Mouse (Mus musculus): ENCODE data around the gene Hormad2.

Gene Hormad2

GRCm38 (mm10) chr11:4336693-4337283 lies 104.1 kb downstream of the Hormad2 start:
- no peak for DNase-seq

- DNase-seq = no peak
Measured at GRCm38 (mm10) chr11:4335810-4336692, 104.9 kb downstream of the Hormad2 start.

- no peak for DNase-seq
Measured at GRCm38 (mm10) chr11:4332961-4333360, 107.9 kb downstream of the Hormad2 start.

GRCm38 (mm10) chr11:4328188-4328587 lies 112.7 kb downstream of the Hormad2 start:
- DNase-seq = no peak

GRCm38 (mm10) chr11:4323481-4323880 lies 117.4 kb downstream of the Hormad2 start:
- DNase-seq = no peak

- no peak for DNase-seq
Measured at GRCm38 (mm10) chr11:4322943-4323342, 118.0 kb downstream of the Hormad2 start.

- no peak for DNase-seq
Measured at GRCm38 (mm10) chr11:4320876-4321275, 120.0 kb downstream of the Hormad2 start.

GRCm38 (mm10) chr11:4319212-4319955 lies 121.5 kb downstream of the Hormad2 start:
- DNase-seq = no peak

GRCm38 (mm10) chr11:4318011-4318410 lies 122.9 kb downstream of the Hormad2 start:
- no peak for DNase-seq

- no peak for DNase-seq
Measured at GRCm38 (mm10) chr11:4317287-4317686, 123.6 kb downstream of the Hormad2 start.

- no peak for DNase-seq
Measured at GRCm38 (mm10) chr11:4312180-4312579, 128.7 kb downstream of the Hormad2 start.

GRCm38 (mm10) chr11:4310324-4310723 lies 130.6 kb downstream of the Hormad2 start:
- DNase-seq = no peak

GRCm38 (mm10) chr11:4309613-4310012 lies 131.3 kb downstream of the Hormad2 start:
- no peak for DNase-seq

GRCm38 (mm10) chr11:4308514-4309450 lies 132.1 kb downstream of the Hormad2 start:
- DNase-seq = peak; percentile 54 to 64

- DNase-seq = peak; percentile 46 to 63
Measured at GRCm38 (mm10) chr11:4308060-4308513, 132.8 kb downstream of the Hormad2 start.

- peak in 1 of 2 experiments; percentile 17 for DNase-seq
Measured at GRCm38 (mm10) chr11:4306086-4306485, 134.8 kb downstream of the Hormad2 start.

GRCm38 (mm10) chr11:4305090-4305489 lies 135.8 kb downstream of the Hormad2 start:
- peak in 1 of 2 experiments; percentile 3 for DNase-seq

- peak in 1 of 2 experiments; percentile 5 for DNase-seq
Measured at GRCm38 (mm10) chr11:4304203-4304602, 136.7 kb downstream of the Hormad2 start.

GRCm38 (mm10) chr11:4303033-4303432 lies 137.9 kb downstream of the Hormad2 start:
- DNase-seq = peak in 1 of 2 experiments; percentile 50

- peak in 1 of 2 experiments; percentile 25 for DNase-seq
Measured at GRCm38 (mm10) chr11:4302363-4302913, 138.5 kb downstream of the Hormad2 start.

GRCm38 (mm10) chr11:4300683-4301082 lies 140.2 kb downstream of the Hormad2 start:
- DNase-seq = peak in 1 of 2 experiments; percentile 51
